Mouse (Mus musculus): ENCODE results near the gene Cdh24. TPM values are rescaled to one million over a fixed set of nuclear protein-coding genes. Genes with fewer than 3 reads are reported as not detected.

The Cdh24 gene
- total RNA-seq (2023), result 1 to 10 TPM; 4.2 to 4.5 TPM

DNA sequence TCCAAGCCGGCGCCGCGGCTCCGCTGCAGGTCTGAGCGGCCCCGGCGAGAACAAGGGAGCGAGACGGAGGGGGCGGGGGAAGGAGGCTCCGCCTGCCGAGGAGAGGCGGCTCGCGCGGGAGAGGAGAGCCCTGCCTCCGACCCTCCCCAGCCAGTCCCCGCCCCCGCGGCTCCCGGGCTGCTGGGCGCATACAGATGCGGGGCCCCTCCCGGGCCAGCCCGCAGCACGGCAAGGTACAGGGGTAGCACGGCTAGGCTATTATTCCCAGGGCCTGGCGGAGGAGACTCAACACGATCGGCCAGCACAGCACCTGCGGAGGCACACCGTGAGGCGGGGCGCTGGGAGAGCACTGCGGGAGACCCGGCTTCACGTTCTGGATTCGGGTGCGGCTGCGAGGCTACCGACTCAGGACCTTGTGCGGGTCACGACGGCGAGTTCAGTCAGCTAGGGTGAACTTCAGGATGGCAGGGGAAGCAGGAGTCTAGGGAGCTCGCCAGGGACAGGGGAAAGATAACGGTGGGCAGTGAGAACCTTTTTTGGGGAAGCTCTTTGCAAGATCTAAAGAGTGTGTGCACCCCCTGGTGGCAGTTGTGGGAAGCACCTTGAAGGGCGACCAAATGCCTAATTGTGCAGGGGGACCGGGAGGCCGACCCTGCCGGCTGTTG, at the start of gene Cdh24:
Gene Cdh24 (minus strand): TSS at position 60 of the 665 bp plus-strand sequence.

DNA sequence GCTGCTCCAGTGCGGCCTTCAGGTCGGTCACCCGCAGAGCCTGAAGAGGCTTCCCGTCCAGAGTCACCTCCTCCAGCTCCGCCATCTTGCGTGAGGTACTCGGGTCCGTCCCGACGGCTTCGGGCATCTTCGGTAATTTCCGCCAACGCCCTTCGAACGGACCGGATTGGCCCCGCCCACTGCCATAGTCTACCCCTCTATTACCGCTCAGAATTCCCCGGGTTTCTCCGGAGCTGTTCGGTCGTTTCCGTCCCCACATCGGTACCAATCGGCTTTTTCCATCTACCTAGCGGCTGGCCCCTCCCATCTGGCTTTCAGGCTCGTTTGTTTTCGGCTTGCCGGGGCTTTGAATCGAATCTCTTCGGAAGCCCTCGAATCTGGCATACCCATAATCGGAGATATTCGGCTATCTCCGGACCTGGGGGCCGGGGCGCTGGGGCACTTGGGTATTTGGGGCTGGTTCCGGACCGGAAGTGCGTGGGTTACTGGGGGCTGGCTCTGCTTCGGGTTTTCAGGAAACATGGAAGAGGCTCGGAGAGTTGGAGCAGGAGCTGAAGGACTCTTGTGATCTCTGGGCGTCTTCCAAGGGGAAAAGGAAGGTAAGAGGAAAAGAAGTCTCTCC, 45.5 kb upstream of the Cdh24 start, which contains the start of gene Acin1:
Gene Acin1 (minus strand): TSS at position 410 of the 622 bp plus-strand sequence.

DNA sequence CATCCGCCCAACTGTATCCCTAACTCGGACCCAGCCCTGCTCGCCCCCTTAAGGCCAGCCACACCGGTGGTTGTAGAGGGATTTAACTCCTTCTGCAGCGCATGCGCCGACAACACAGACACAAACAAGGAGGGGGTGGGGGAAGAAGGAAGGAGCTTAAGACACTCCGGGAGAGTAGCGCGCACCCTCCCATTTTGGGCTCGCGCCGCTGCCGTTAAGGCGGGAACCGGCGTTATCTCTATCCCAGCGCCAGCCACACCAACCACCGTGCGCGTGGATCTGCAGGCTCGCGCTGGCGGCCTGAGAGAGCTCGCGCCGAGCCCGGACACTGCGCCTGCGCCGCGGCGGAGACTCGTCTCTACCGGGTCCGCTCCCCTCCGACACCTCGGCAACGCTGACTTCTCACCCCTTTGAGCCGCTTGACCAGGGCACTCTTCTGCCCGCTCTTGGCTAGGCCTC, 44.9 kb upstream of the Cdh24 start, which contains the start of gene 1700123O20Rik:
Gene 1700123O20Rik (plus strand): TSS at position 154 of the 459 bp plus-strand sequence.

DNA sequence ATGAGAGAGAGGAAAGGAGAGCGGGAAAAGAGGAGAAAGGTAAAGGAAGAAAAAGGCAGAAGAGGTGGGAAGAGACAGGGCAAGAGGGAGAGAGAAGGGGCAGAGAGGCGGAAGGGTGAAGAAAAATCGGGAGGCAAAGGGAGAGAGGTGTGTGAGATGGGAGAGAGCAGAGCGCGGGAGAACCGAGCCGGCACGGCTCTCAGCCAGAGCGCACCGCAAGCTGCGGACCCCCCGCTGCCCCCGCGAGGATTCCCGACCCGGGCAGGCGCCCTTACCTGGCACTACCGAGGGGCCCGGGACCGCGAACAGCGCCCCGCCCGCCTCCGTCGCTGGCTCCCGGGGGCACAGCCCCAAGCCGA, 239 bp downstream of the Cdh24 start, which contains the start of gene Gm17606:
Gene Gm17606 (plus strand): TSS at position 7 of the 359 bp plus-strand sequence.

DNA sequence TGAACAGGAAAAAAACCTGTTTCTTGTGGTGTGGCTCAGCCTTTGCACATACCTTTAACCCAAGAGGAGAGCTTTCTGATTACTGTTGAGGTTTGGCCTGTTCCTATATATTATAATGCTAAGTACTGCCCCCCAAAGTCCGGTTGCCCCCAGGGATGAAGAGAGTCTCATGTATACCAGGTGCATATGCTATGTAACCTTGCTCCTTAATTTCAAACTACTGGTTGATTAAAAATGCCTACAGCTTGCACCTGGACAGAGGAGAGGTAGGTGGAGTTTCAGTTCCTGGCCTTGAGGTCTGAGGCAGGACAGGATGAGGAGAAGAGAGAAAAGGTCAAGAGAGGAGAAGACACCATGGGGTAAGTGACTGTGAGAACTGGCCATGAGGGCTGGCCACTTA, 20.0 kb downstream of the Cdh24 start, which contains the start of gene Psmb11:
Gene Psmb11 (plus strand): TSS at position 301 of the 400 bp plus-strand sequence.

DNA sequence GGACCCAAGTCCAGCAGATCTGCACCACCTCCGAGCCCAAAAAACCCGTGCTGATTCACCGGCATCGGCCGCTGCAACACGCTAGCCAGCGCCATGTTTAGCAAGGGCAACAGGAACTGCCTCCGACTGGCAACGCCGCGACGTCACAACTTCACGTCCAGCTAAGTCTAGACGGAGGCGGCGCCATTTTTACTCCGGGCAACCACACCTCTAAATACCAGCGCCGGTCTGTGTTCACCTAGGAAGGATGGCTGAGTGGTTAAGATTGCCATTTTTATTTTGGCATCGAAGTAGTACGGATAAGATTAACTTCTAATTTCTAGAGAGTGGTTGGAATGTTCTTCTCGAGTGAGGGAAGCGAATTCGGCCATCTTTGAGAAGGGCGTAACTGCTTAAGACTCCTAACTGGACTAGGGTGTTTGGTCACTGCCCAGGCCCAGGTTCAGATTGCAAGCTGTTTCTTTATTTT, 23.2 kb downstream of the Cdh24 start, which contains the start of gene Psmb5:
Gene Psmb5 (minus strand): TSS at position 126 of the 469 bp plus-strand sequence.

DNA sequence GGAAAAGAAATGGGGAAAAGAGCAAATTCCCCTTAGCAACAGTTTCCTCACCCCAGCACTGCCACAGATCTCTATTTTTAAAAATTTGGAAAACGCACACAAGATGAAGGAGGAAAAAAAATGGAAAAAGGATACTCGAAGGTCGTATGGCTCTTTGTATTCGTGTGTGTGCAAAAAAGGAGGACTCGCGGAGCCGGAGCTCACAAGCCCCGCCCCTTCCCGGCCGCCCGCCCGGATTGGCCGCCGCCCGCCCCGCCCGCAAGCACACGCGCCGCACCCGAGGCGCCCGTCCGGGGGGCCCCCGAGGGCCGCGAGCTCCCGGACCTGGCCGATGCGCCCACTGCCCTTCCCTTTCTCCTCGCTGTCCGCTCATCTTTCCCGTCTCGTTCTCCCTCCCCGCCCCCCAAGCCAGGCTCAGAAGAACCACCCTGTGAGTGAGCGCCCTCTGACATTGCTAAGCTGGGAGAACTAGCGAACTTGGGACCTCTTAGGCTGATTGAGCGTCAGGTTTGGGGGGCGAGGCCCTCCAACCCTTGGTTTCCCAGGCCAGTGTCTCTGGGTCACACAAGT, 35.3 kb downstream of the Cdh24 start, which contains the start of gene 4931414P19Rik:
Gene 4931414P19Rik (minus strand): TSS at position 242 of the 570 bp plus-strand sequence.

Other genes with a start within 250 kb of the Cdh24 start
- 1 to 10 TPM; 5.7 to 7.1 TPM for gene Slc7a7, start 223.6 kb downstream of the Cdh24 start, total RNA-seq (2023)
- gene Mrpl52, start 214.5 kb downstream of the Cdh24 start, total RNA-seq (2023), result 100 to 1,000 TPM in 1 of 2 experiments, 10 to 100 TPM in 1; 82.4 to 121 TPM
- under 1 TPM in 1 of 2 experiments, not detected in 1; 0.90 TPM for gene Mmp14, start 209.8 kb downstream of the Cdh24 start, total RNA-seq (2023)
- gene Lrp10, start 177.2 kb downstream of the Cdh24 start, total RNA-seq (2023), result 100 to 1,000 TPM; 186 to 221 TPM
- gene Rem2, start 165.3 kb downstream of the Cdh24 start, total RNA-seq (2023), result 1 to 10 TPM; 1.5 TPM
- 10 to 100 TPM; 35.7 to 39.8 TPM for gene Prmt5, start 123.8 kb downstream of the Cdh24 start, total RNA-seq (2023)
- gene Haus4, start 86.7 kb downstream of the Cdh24 start, total RNA-seq (2023), result 10 to 100 TPM; 11.6 to 13.0 TPM
- not detected for gene Ajuba, start 63.8 kb downstream of the Cdh24 start, total RNA-seq (2023)
- 1 to 10 TPM; 6.0 to 7.2 TPM for gene 4931414P19Rik, start 35.4 kb downstream of the Cdh24 start, total RNA-seq (2023)
- gene Psmb5, start 23.3 kb downstream of the Cdh24 start, total RNA-seq (2023), result 10 to 100 TPM; 54.5 to 60.9 TPM
- gene Psmb11, start 19.9 kb downstream of the Cdh24 start, total RNA-seq (2023), result not detected
- gene Gm17606, start 412 bp downstream of the Cdh24 start, total RNA-seq (2023), result not detected
- 10 to 100 TPM; 32.3 to 45.7 TPM for gene 1700123O20Rik, start 44.9 kb upstream of the Cdh24 start, total RNA-seq (2023)
- 100 to 1,000 TPM; 544 to 550 TPM for gene Acin1, start 45.6 kb upstream of the Cdh24 start, total RNA-seq (2023)
- not detected for gene Gm29776, start 57.5 kb upstream of the Cdh24 start, total RNA-seq (2023)
- gene Cebpe, start 70.8 kb upstream of the Cdh24 start, total RNA-seq (2023), result not detected
- under 1 TPM; 0.12 to 0.35 TPM for gene Slc7a8, start 140.6 kb upstream of the Cdh24 start, total RNA-seq (2023)
- gene Rnf212b, start 172.8 kb upstream of the Cdh24 start, total RNA-seq (2023), result not detected
- 10 to 100 TPM in 1 of 2 experiments, 1 to 10 TPM in 1; 9.4 to 18.7 TPM for gene Homez, start 229.6 kb upstream of the Cdh24 start, total RNA-seq (2023)
- 1 to 10 TPM; 3.4 to 4.0 TPM for gene Ppp1r3e, start 236.2 kb upstream of the Cdh24 start, total RNA-seq (2023)
- 10 to 100 TPM; 10.8 to 12.6 TPM for gene Bcl2l2, start 242.0 kb upstream of the Cdh24 start, total RNA-seq (2023)
- 1 to 10 TPM; 1.5 to 1.8 TPM for gene Gm20521, start 242.1 kb upstream of the Cdh24 start, total RNA-seq (2023)

All from B cell, adult 67 days (primary cell).